Mouse (Mus musculus) olfactory bulb, adult 2 months (tissue): Measurements from ENCODE around the gene Nfatc2. TPM values are rescaled to one million over a fixed set of nuclear protein-coding genes. Genes with fewer than 3 reads are reported as not detected.

ENCODE experiments used
- H3K27ac ChIP-seq: fragments of 200-500 bp; 2 replicates; pipeline ENCODE4 v1.5.1; 2012; ENCODE audit warnings: low read depth, low read length; ENCODE audit not compliant: insufficient read depth
- H3K4me1 ChIP-seq: fragments of 200-500 bp; 2 replicates; pipeline ENCODE4 v1.6.1; 2012; ENCODE audit warnings: low read length; ENCODE audit not compliant: control insufficient read depth, insufficient read depth
- H3K4me3 ChIP-seq: fragments of 200-500 bp; 2 replicates; pipeline ENCODE4 v1.5.1; 2012; ENCODE audit warnings: mild to moderate bottlenecking, low read depth, low read length, moderate library complexity; ENCODE audit not compliant: insufficient read depth
- CTCF ChIP-seq: fragments of 200-500 bp; IDR thresholded peaks from 2 replicates; pipeline ENCODE4 v1.5.1; 2012; ENCODE audit warnings: low read depth, mild to moderate bottlenecking, low read length, moderate library complexity; ENCODE audit not compliant: insufficient read depth
- POLR2A ChIP-seq: fragments of 200-500 bp; IDR thresholded peaks from 2 replicates; pipeline ENCODE4 v1.6.1; 2012; ENCODE audit warnings: mild to moderate bottlenecking, low read depth, low read length, moderate library complexity; ENCODE audit not compliant: insufficient read depth
- WGBS: fragments of 180-500 bp; shearing (Covaris S2); methylation state at CpG from one replicate; pipeline ENCODE4 v1.1.7; 2018; 5-methylcytosine and 5-hydroxymethylcytosine counted together
- polyA plus RNA-seq: library from polyadenylated mRNA; stranded (reverse); fragments of >200 nt; gene quantifications from 2 replicates; pipeline ENCODE4 v1.2.4, GENCODE M21; 2012; ENCODE audit warnings: low replicate concordance; ENCODE audit not compliant: missing spikeins, insufficient read depth, insufficient read length

The Nfatc2 gene
- polyA plus RNA-seq, 1 experiment: not detected

DNA sequence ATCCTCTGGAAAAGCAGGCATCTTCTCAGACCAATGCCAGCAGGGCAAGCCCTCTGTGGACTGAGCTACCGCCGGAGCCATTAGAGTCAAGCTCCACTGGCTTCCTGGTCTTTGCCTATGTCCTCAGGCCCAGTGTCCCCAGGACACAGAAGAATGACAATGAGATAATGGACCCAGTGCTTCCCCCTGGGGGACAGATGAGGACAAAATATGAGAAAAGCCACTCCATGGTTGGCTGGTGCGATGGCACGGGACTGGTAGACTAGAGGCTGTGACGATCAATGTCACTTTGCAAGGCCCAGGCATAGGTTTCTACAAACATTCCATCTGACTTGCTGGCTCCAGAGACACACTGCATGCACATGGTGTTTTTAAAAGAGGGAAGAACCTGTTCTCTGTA lies 8.5 kb downstream of the Nfatc2 start:
- 90% methylated on average over 5 of the region's 5 CpGs for WGBS
- H3K4me1 ChIP-seq: peaks cover 23% of the 10 kb centered on the region
- H3K27ac ChIP-seq: no peak overlapping the region
- TF ChIP-seq POLR2A (no peak), CTCF (no peak)
- no peak overlapping the region for H3K4me3 ChIP-seq

DNA sequence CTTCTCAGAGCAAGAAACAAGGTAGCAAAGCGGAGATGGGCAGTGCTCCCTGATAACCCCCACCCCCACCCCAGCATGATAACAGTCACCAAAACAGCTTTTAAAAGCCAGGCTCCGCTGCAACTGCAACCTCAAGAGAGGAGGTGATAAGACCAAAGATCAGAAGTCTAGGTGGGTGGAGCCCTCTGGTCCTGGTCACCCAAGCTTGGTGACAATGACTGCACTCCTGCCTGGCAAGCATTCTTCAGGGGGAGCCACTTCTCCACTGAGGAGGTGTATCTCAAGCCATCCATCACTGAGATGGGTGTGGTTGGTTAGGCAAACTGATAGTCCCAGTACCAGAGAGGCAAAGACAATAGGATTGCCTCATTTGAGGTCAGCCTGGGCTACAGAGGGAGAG lies 10.4 kb downstream of the Nfatc2 start:
- TF ChIP-seq POLR2A: no peak
- no peak for TF ChIP-seq CTCF
- H3K4me1 ChIP-seq: peaks cover 30% of the 10 kb centered on the region
- H3K4me3 ChIP-seq: no peak overlapping the region
- H3K27ac ChIP-seq: no peak overlapping the region
- 98% methylated on average over 2 of the region's 2 CpGs for WGBS

DNA sequence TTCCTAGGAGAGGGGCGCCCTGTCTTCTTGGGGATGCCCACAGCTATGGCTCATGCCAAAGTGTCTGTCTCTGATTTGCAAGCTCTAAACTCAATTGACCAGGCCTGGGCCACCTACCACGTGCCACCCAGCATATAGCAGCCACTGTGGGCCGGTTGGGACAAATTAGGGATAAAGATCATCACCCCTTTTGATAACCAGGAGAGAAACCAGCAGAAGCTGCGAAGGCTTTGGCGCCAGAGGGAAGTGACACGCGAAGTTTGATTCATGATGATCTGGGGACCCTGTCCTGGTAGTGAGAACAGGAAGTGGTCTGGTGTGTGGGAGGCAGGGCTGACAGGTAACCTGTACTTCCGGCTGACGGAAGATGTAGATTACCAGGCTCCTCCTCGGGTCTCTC lies 10.9 kb downstream of the Nfatc2 start:
- Histone ChIP-seq H3K4me1 (peaks cover 26% of the 10 kb centered on the region), H3K27ac (no peak overlapping the region), H3K4me3 (no peak overlapping the region)
- TF ChIP-seq POLR2A: no peak
- no peak for TF ChIP-seq CTCF
- 76% methylated on average over 10 of the region's 10 CpGs for WGBS

DNA sequence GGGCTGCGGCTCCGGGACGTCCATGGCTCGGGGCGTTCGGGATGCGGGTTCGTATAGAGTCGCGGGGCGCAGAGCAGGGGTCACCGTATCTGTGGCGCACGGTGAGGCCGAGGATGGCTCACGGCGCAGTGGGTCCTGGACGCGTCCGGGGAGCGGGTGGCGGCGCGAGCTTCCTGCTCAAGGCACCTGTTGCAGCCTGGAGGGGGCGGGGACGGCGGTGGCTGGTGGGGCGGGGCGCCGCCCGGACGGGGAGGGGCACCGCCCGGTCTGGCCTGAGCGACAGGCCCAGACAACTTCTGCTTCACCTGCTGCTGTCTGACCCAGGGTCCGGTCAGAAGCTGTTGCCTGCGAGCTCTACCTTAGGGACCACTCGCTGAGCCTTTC lies 11.3 kb downstream of the Nfatc2 start:
- 10% methylated on average over 38 of the region's 38 CpGs for WGBS

DNA sequence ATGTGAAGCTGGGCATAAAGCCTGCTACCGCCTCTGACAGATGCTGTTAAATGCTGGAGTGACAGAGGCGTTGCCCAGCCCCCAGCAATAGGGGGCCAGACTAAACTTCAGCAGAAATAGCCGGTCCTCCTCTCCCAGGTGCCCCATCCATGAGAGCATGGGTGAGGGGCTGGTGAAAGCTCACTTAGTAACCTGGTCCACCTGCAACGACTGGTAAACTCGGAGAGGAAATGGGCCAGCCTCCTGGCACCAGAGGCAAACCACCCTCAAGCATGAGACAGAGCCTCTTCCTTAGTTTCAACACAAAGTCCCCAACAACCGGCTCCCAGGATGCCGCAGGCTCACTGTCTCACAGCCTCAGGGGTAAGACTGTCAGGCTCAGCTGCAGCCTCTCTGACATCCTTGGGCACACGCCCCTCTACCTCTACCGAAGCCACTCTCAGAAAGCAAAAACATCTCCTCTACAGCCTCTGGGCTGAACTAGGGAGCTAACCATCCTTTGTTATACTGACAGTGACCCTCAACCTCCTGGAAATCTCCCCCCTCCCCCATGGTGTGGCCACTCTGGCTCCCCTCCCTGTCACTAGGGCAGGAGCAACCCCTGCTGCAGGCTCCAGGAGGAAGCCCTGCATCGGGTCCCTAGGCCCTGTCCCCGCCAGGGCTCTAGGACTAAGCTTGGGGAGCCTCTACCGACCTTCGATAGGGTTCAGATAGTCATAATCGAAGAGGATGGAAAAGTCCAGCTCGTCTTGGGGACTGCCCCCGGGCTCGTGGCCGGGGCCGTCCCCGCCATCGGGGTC lies 11.9 kb downstream of the Nfatc2 start:
- TF ChIP-seq CTCF (no peak), POLR2A (no peak)
- Histone ChIP-seq H3K27ac (no peak overlapping the region), H3K4me1 (peaks cover 26% of the 10 kb centered on the region), H3K4me3 (peak overlapping the region; percentile 10; the same call in 1 of the 2 replicates)
- WGBS: 23% methylated on average over 21 of the region's 21 CpGs

More for the DNA sequence above, 11.3 kb downstream of the Nfatc2 start:
- Histone ChIP-seq H3K4me3 (peak overlapping the region; percentile 10; the same call in 1 of the 2 replicates), H3K27ac (no peak overlapping the region), H3K4me1 (peaks cover 26% of the 10 kb centered on the region)
- no peak for TF ChIP-seq CTCF
- no peak for TF ChIP-seq POLR2A

DNA sequence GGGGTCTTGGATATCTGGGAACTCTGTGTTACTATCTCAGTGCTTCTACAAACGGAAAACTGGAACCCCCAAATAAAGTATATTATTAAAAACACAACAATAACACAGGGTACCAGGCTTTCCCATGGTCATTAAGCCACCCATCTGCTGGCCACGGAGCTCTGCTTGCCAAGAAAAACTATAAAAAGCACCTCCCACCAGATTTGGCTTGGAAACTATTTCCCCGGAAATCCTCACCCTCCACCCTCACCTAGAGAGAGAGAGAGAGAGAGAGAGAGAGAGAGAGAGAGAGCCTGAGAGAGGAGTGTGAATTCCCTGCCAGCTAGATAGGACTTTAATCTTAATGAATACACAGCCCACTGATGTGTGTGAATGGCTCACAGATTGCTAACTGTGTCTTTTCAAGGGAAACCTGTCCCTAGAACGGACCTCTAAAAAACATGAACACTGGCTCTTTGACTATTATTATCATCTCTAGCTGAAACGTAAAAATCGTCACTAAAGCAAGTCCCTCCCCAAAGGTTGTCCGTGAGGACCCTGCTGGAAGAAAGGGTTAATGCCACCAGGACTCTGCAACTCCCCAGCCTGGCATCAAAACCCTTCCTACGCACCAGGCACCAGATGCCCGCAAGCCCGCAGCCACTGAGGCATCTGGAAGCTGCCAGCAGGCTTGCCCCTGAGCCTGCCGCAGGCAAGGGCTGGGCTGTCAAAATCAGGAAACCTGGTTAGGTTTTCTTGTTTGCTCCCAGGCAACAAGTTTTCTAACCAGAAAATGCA lies 12.7 kb downstream of the Nfatc2 start:
- TF ChIP-seq CTCF (no peak), POLR2A (no peak)
- no peak overlapping the region for H3K4me3 ChIP-seq
- 26% methylated on average over 11 of the region's 11 CpGs for WGBS
- no peak overlapping the region for H3K27ac ChIP-seq
- peaks cover 29% of the 10 kb centered on the region for H3K4me1 ChIP-seq

DNA sequence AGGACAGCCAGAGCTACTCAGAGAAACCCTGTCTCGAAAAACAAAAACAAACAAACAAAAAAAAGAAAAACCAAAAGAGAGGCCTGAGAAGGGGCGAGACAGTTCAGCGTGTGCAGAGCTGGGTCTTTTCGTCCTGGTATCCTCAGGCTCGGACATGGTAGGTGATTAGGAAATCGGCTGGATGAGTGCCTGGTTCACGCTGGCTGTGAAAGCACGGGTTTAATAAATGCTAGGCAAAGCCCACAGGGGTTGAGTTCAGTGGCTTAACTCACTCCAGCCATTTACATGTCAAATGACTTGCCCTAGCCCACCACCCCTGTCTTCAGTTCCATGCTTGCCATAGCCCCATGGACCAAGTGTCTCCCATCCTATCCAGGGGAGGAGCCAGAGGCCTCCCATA lies 14.3 kb downstream of the Nfatc2 start:
- Histone ChIP-seq H3K4me3 (no peak overlapping the region), H3K4me1 (peaks cover 31% of the 10 kb centered on the region), H3K27ac (no peak overlapping the region)
- 80% methylated on average over 8 of the region's 8 CpGs for WGBS
- TF ChIP-seq POLR2A: no peak
- no peak for TF ChIP-seq CTCF

DNA sequence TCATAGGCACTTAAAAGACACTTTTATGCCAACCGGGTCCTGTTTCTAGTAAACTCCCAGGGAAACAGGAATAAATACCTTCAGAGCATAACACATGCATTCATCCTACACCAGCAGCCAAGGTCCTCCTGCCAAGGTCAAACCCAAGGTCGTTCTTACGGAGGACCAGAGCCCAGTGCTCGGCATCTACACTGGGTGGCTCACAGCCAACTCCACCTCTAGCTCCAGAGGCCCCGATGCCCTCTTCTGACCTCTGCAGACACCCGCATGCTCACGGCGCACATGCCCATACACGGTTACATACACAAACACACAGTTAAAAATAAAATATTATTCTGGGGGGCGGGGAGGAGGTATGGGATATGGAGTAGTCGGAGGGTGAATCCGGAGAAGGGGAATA lies 14.9 kb downstream of the Nfatc2 start:
- Histone ChIP-seq H3K4me1 (peaks cover 31% of the 10 kb centered on the region), H3K27ac (no peak overlapping the region), H3K4me3 (no peak overlapping the region)
- 88% methylated on average over 12 of the region's 12 CpGs for WGBS
- TF ChIP-seq CTCF: no peak
- TF ChIP-seq POLR2A: no peak

DNA sequence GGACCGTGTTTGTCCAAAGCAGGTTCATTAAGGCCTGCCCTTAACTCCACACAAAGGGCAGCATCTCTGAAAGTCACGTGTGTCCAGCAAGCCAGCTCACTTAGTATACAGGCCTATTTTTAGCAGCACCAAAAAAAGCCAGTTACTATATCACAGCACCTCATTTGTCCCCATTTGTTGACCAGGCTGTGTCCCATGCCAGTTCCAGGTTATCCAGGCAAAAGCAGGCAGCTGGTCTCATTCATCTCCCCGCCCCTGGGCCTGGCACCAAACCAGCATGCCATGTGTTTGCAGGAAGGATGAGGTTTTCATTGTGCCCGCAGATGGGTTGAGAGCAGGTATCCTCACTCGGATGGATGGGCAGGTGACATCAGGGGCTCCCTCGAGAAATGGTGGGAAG lies 16.6 kb downstream of the Nfatc2 start:
- Histone ChIP-seq H3K27ac (no peak overlapping the region), H3K4me3 (no peak overlapping the region), H3K4me1 (peaks cover 23% of the 10 kb centered on the region)
- 85% methylated on average over 6 of the region's 6 CpGs for WGBS
- TF ChIP-seq CTCF: no peak
- TF ChIP-seq POLR2A: no peak
